16 mouse cellular contexts compared by ENCODE assay signal in genomic region chr5:102003371-102003770, GRCm38 (mm10).
DNase-seq lines count a peak whose midpoint lies in the region; ATAC-seq and TF ChIP-seq lines count a peak whose summit lies in the region.
"Had no signal": no experiment of that assay in that cellular context is flagged by ENCODE, and none has a peak within 500 bp of the region (broad histone marks: within the 10 kb centered on the region; RNA-seq: fewer than 3 reads in every experiment).

No protein-coding gene starts in this region.

- 58% methylated on average over 3 of the region's 3 CpGs for WGBS in heart, embryonic 10.5 days
- 60% methylated on average over 3 of the region's 3 CpGs for WGBS in liver, embryonic 13.5 days (ENCODE audit: insufficient replicate concordance)
- WGBS in liver, embryonic 11.5 days: 72% methylated on average over 3 of the region's 3 CpGs
- 65% methylated on average over 3 of the region's 3 CpGs for WGBS in stomach, postnatal 0 days

- H3K4me3 ChIP-seq in heart, embryonic 10.5 days: no peak overlapping the region
- no peak overlapping the region for H3K4me3 ChIP-seq in liver, embryonic 13.5 days (replicated peaks)
- H3K4me3 ChIP-seq in liver, embryonic 11.5 days (ENCODE audit: low read depth, low read length): no peak overlapping the region
- H3K4me3 ChIP-seq in brown adipose tissue, adult 24 weeks (ENCODE audit: insufficient read depth, low read depth, low read length): no peak overlapping the region
- H3K4me3 ChIP-seq in stomach, postnatal 0 days (ENCODE audit: low read depth, low read length): no peak overlapping the region
- H3K4me3 ChIP-seq: midbrain, embryonic 13.5 days; neural tube, embryonic 13.5 days had no signal

- DNase-seq in heart, adult 8-10 months (ENCODE audit: low spot score): peak; percentile 45
- no peak for DNase-seq in heart, embryonic 10.5 days (ENCODE audit: low spot score)
- no peak for DNase-seq in liver, embryonic 13.5 days
- DNase-seq in liver, embryonic 11.5 days (ENCODE audit: low spot score): no peak
- DNase-seq in stomach, postnatal 0 days (ENCODE audit: low spot score): no peak
- DNase-seq in adrenal gland, postnatal 36 days: no peak
- DNase-seq: cerebellum, postnatal 10 days; forebrain, postnatal 0 days; kidney, adult 18-20 months; kidney, postnatal 25 days; right cerebral cortex, adult 18-20 months; thymus, adult 18-20 months had no signal

- no peak for TF ChIP-seq EP300 in stomach, postnatal 0 days (optimal IDR thresholded peaks at IDR 0.05)

- H3K9me3 ChIP-seq in heart, embryonic 10.5 days: no peaks in the 10 kb centered on the region
- H3K9me3 ChIP-seq in liver, embryonic 13.5 days (replicated peaks): no peaks in the 10 kb centered on the region
- H3K9me3 ChIP-seq in liver, embryonic 11.5 days (ENCODE audit: control insufficient read depth, low read length): no peaks in the 10 kb centered on the region
- no peaks in the 10 kb centered on the region for H3K9me3 ChIP-seq in stomach, postnatal 0 days (ENCODE audit: control insufficient read depth, low read length)
- H3K9me3 ChIP-seq: midbrain, embryonic 13.5 days; neural tube, embryonic 13.5 days had no signal

- H3K4me1 ChIP-seq in heart, embryonic 10.5 days: peaks cover 29% of the 10 kb centered on the region
- peaks cover 3% of the 10 kb centered on the region; the same call in 1 of the 2 replicates for H3K4me1 ChIP-seq in liver, embryonic 13.5 days (replicated peaks)
- 0 out of 2 replicates have a peak, but pooled peaks cover 2% of the 10 kb centered on the region for H3K4me1 ChIP-seq in liver, embryonic 11.5 days (replicated peaks; ENCODE audit: control insufficient read depth, insufficient read depth, low read length)
- peaks cover 11% of the 10 kb centered on the region for H3K4me1 ChIP-seq in brown adipose tissue, adult 24 weeks (ENCODE audit: control insufficient read depth, insufficient read depth, insufficient read length, low read length)
- H3K4me1 ChIP-seq in stomach, postnatal 0 days (replicated peaks; ENCODE audit: control insufficient read depth, insufficient read depth): no peaks in the 10 kb centered on the region; the same call in 1 of the 2 replicates

- no peak overlapping the region for H3K27ac ChIP-seq in heart, embryonic 10.5 days
- peak overlapping the region; percentile 8; the same call in 1 of the 2 replicates for H3K27ac ChIP-seq in liver, embryonic 13.5 days
- H3K27ac ChIP-seq in liver, embryonic 11.5 days (ENCODE audit: low read depth, low read length): no peak overlapping the region
- H3K27ac ChIP-seq in brown adipose tissue, adult 24 weeks (replicated peaks; ENCODE audit: low read depth, low read length): 0 out of 2 replicates have a peak overlapping the region, but pooled peaks have one; percentile 45
- peak overlapping the region; percentile 61; the same call in 1 of the 2 replicates for H3K27ac ChIP-seq in stomach, postnatal 0 days (replicated peaks)
- H3K27ac ChIP-seq: liver, embryonic 14.5 days; midbrain, embryonic 13.5 days; neural tube, embryonic 13.5 days had no signal

- no peak overlapping the region for H3K9ac ChIP-seq in liver, embryonic 13.5 days
- no peak overlapping the region for H3K9ac ChIP-seq in liver, embryonic 11.5 days (ENCODE audit: low read depth, low read length)
- no peak overlapping the region for H3K9ac ChIP-seq in stomach, postnatal 0 days (ENCODE audit: low read length)
- H3K9ac ChIP-seq: forebrain, postnatal 0 days; liver, embryonic 14.5 days; midbrain, embryonic 13.5 days; neural tube, embryonic 13.5 days had no signal

- no peak for ATAC-seq in liver, embryonic 13.5 days (ENCODE audit: low read depth)
- no peak for ATAC-seq in liver, embryonic 11.5 days (replicated peaks; ENCODE audit: low FRiP score)
- no peak for ATAC-seq in stomach, postnatal 0 days (ENCODE audit: low FRiP score, low TSS enrichment)
- ATAC-seq: forebrain, postnatal 0 days; midbrain, embryonic 13.5 days had no signal

- H3K4me2 ChIP-seq in liver, embryonic 13.5 days: no peak overlapping the region
- H3K4me2 ChIP-seq in liver, embryonic 11.5 days: no peak overlapping the region
- H3K4me2 ChIP-seq in stomach, postnatal 0 days (replicated peaks; ENCODE audit: low read depth): no peak overlapping the region
- H3K4me2 ChIP-seq: midbrain, embryonic 13.5 days; neural tube, embryonic 13.5 days had no signal

- H3K27me3 ChIP-seq in heart, embryonic 10.5 days (ENCODE audit: insufficient read depth, poor library complexity, severe bottlenecking): no peaks in the 10 kb centered on the region
- H3K27me3 ChIP-seq in liver, embryonic 13.5 days: no peaks in the 10 kb centered on the region
- no peaks in the 10 kb centered on the region for H3K27me3 ChIP-seq in liver, embryonic 11.5 days (replicated peaks; ENCODE audit: control insufficient read depth, insufficient read depth, low read length)
- no peaks in the 10 kb centered on the region for H3K27me3 ChIP-seq in stomach, postnatal 0 days (ENCODE audit: control insufficient read depth, insufficient read depth, low read length)
- H3K27me3 ChIP-seq: midbrain, embryonic 13.5 days; neural tube, embryonic 13.5 days had no signal

- TF ChIP-seq CTCF in stomach, postnatal 0 days (IDR thresholded peaks at IDR 0.05; ENCODE audit: low read depth): no peak

- peaks cover 2% of the 10 kb centered on the region; the same call in 1 of the 2 replicates for H3K36me3 ChIP-seq in heart, embryonic 10.5 days
- peaks cover 11% of the 10 kb centered on the region; the same call in 1 of the 2 replicates for H3K36me3 ChIP-seq in liver, embryonic 13.5 days
- H3K36me3 ChIP-seq in liver, embryonic 11.5 days (ENCODE audit: control insufficient read depth, insufficient read depth, low read length): no peaks in the 10 kb centered on the region; the same call in 1 of the 2 replicates
- H3K36me3 ChIP-seq in stomach, postnatal 0 days (ENCODE audit: control insufficient read depth, insufficient read depth, low read length): no peaks in the 10 kb centered on the region

Comparison
In these comparisons a context has a peak if more than half of its experiments do, and no peak if none do; other contexts are left out.
1. H3K27ac ChIP-seq: peak in liver, embryonic 13.5 days (single experiment), brown adipose tissue, adult 24 weeks (single experiment) and stomach, postnatal 0 days (single experiment); none in heart, embryonic 10.5 days (single experiment) and liver, embryonic 11.5 days (single experiment).